Mouse (Mus musculus): ENCODE results near the gene Lnx2.

DNA sequence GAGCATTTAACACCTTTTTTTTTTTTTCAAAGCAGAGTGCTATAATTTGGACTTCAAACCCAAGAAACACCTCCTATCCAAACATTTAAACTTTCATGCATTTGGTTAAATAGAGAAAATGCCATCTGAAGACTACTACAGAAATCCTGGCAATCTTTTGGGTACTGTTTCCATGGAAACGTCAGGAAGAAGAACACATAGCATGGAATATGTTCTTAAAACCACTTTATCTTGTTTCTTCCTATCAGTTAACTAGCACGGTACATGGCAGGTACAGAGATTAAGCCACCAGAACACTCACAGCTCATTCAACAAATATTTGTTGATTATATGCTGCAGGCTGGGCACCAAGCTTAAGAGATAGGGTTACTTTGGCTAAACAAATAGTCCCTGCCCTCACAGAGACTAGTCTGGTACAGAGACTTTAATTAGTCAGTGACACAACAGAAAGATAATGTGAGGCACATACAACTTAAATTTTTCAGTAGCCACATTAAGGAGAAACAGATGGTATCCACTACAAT lies 21.6 kb downstream of the Lnx2 start:
- TF ChIP-seq CTCF (IDR thresholded peaks at IDR 0.05; ENCODE audit: insufficient read depth, low read length), result no peak
- TF ChIP-seq POLR2A (IDR thresholded peaks at IDR 0.05; ENCODE audit: borderline replicate concordance, extremely low read depth, low read depth, low read length), result no peak
